Mouse (Mus musculus): ENCODE results near the gene Vmn2r93. TPM values are rescaled to one million over a fixed set of nuclear protein-coding genes. Genes with fewer than 3 reads are reported as not detected.

Vmn2r93 gene
- polyA plus RNA-seq (2012; rRNA removed) (not detected in 2 replicates), polyA plus RNA-seq (2014; fragmentation: Nextera tagmentation; extraction: Ambion mirVana) (not detected in 2 replicates)

- Histone ChIP-seq H3K27me3 (ENCODE audit: control insufficient read depth, insufficient read depth, low read length) (no peaks in the 10 kb centered on the region), H3K4me3 (ENCODE audit: insufficient read depth in 1 of 2, low read depth in 2 of 2, low read length in 2 of 2) (no peak within 1 kb of the TSS), H3K4me1 (replicated peaks; ENCODE audit: control insufficient read depth in 2 of 2, insufficient read depth in 2 of 2, low read length in 1 of 2) (no peaks in the 10 kb centered on the region), H3K9me3 (ENCODE audit: control insufficient read depth, low read length) (0 out of 2 replicates have a peak, but pooled peaks cover 2% of the 10 kb centered on the region), H3K27ac (no peak within 1 kb of the TSS), H3K36me3 (replicated peaks; ENCODE audit: control insufficient read depth, insufficient read depth, low read depth) (no peaks in the 10 kb centered on the region), H3K4me2 (ENCODE audit: low read depth) (no peak within 1 kb of the TSS), H3K9ac (replicated peaks) (no peak within 1 kb of the TSS)
- DNase-seq (ENCODE audit: low read depth in 3 of 3, low spot score in 3 of 3) (no peak), ATAC-seq (ENCODE audit: insufficient read depth) (no peak)
- WGBS (ENCODE audit: insufficient replicate concordance), result 24% methylated on average over 1 of the region's 1 CpGs
- TF ChIP-seq CTCF (IDR thresholded peaks at IDR 0.05; ENCODE audit: low read depth), result no peak
- no peak for TF ChIP-seq EP300 (IDR thresholded peaks at IDR 0.05; ENCODE audit: low read depth)
Observed at GRCm38 (mm10) chr17:18297799-18298198, at the start of gene Vmn2r93. Gene Vmn2r93 (plus strand): TSS chr17:18298099.

GRCm38 (mm10) chr17:18277656-18278055 is 20.2 kb upstream of the Vmn2r93 start, which contains the start of gene Vmn2r94:
Gene Vmn2r94 (minus strand): TSS chr17:18277756.
- H3K27me3 ChIP-seq (ENCODE audit: control insufficient read depth, insufficient read depth, low read length), result no peaks in the 10 kb centered on the region
- no peak within 1 kb of the TSS for H3K9ac ChIP-seq (replicated peaks)
- ATAC-seq (ENCODE audit: insufficient read depth) (no peak), DNase-seq (ENCODE audit: low read depth in 3 of 3, low spot score in 3 of 3) (no peak)
- no peaks in the 10 kb centered on the region for H3K4me1 ChIP-seq (replicated peaks; ENCODE audit: control insufficient read depth in 2 of 2, insufficient read depth in 2 of 2, low read length in 1 of 2)
- no peak within 1 kb of the TSS for H3K4me3 ChIP-seq (ENCODE audit: insufficient read depth in 1 of 2, low read depth in 2 of 2, low read length in 2 of 2)
- TF ChIP-seq EP300 (IDR thresholded peaks at IDR 0.05; ENCODE audit: low read depth), result no peak
- TF ChIP-seq CTCF (IDR thresholded peaks at IDR 0.05; ENCODE audit: low read depth), result no peak
- H3K4me2 ChIP-seq (ENCODE audit: low read depth), result no peak within 1 kb of the TSS
- WGBS (ENCODE audit: insufficient replicate concordance), result 33% methylated on average over 2 of the region's 2 CpGs
- no peaks in the 10 kb centered on the region for H3K9me3 ChIP-seq (ENCODE audit: control insufficient read depth, low read length)
- H3K36me3 ChIP-seq (replicated peaks; ENCODE audit: control insufficient read depth, insufficient read depth, low read depth), result no peaks in the 10 kb centered on the region
- no peak within 1 kb of the TSS for H3K27ac ChIP-seq

GRCm38 (mm10) chr17:18323031-18323430 is 25.1 kb downstream of the Vmn2r93 start:
- H3K9ac ChIP-seq (replicated peaks), result no peak overlapping the region
- H3K27me3 ChIP-seq (ENCODE audit: control insufficient read depth, insufficient read depth, low read length), result no peaks in the 10 kb centered on the region
- no peak for DNase-seq (ENCODE audit: low read depth in 3 of 3, low spot score in 3 of 3)
- no peak overlapping the region for H3K27ac ChIP-seq
- WGBS (ENCODE audit: insufficient replicate concordance), result 75% methylated on average over 2 of the region's 2 CpGs
- H3K4me1 ChIP-seq (replicated peaks; ENCODE audit: control insufficient read depth in 2 of 2, insufficient read depth in 2 of 2, low read length in 1 of 2), result no peaks in the 10 kb centered on the region
- ATAC-seq (ENCODE audit: insufficient read depth), result no peak
- no peak overlapping the region for H3K4me3 ChIP-seq (ENCODE audit: insufficient read depth in 1 of 2, low read depth in 2 of 2, low read length in 2 of 2)
- no peaks in the 10 kb centered on the region for H3K36me3 ChIP-seq (replicated peaks; ENCODE audit: control insufficient read depth, insufficient read depth, low read depth)
- TF ChIP-seq EP300 (IDR thresholded peaks at IDR 0.05; ENCODE audit: low read depth) (no peak), CTCF (IDR thresholded peaks at IDR 0.05; ENCODE audit: low read depth) (no peak)
- H3K9me3 ChIP-seq (ENCODE audit: control insufficient read depth, low read length), result no peaks in the 10 kb centered on the region
- H3K4me2 ChIP-seq (ENCODE audit: low read depth), result no peak overlapping the region

- TF ChIP-seq EP300 (IDR thresholded peaks at IDR 0.05; ENCODE audit: low read depth) (no peak), CTCF (IDR thresholded peaks at IDR 0.05; ENCODE audit: low read depth) (no peak)
- no peaks in the 10 kb centered on the region for H3K9me3 ChIP-seq (ENCODE audit: control insufficient read depth, low read length)
- DNase-seq (ENCODE audit: low read depth in 3 of 3, low spot score in 3 of 3) (no peak), ATAC-seq (ENCODE audit: insufficient read depth) (no peak)
- no peak overlapping the region for H3K27ac ChIP-seq
- H3K36me3 ChIP-seq (replicated peaks; ENCODE audit: control insufficient read depth, insufficient read depth, low read depth), result no peaks in the 10 kb centered on the region
- 48% methylated on average over 1 of the region's 1 CpGs for WGBS (ENCODE audit: insufficient replicate concordance)
- H3K27me3 ChIP-seq (ENCODE audit: control insufficient read depth, insufficient read depth, low read length), result no peaks in the 10 kb centered on the region
- no peak overlapping the region for H3K4me2 ChIP-seq (ENCODE audit: low read depth)
- H3K4me1 ChIP-seq (replicated peaks; ENCODE audit: control insufficient read depth in 2 of 2, insufficient read depth in 2 of 2, low read length in 1 of 2), result no peaks in the 10 kb centered on the region
- no peak overlapping the region for H3K4me3 ChIP-seq (ENCODE audit: insufficient read depth in 1 of 2, low read depth in 2 of 2, low read length in 2 of 2)
- H3K9ac ChIP-seq (replicated peaks), result no peak overlapping the region
Observed at GRCm38 (mm10) chr17:18360007-18360406, 62.1 kb downstream of the Vmn2r93 start.

GRCm38 (mm10) chr17:18360602-18361001 is 62.7 kb downstream of the Vmn2r93 start:
- no peak for TF ChIP-seq CTCF (IDR thresholded peaks at IDR 0.05; ENCODE audit: low read depth)
- no peak for TF ChIP-seq EP300 (IDR thresholded peaks at IDR 0.05; ENCODE audit: low read depth)
- H3K9me3 ChIP-seq (ENCODE audit: control insufficient read depth, low read length), result no peaks in the 10 kb centered on the region
- no peak overlapping the region for H3K4me2 ChIP-seq (ENCODE audit: low read depth)
- DNase-seq (ENCODE audit: low read depth in 3 of 3, low spot score in 3 of 3) (no peak), ATAC-seq (ENCODE audit: insufficient read depth) (no peak)
- no peaks in the 10 kb centered on the region for H3K36me3 ChIP-seq (replicated peaks; ENCODE audit: control insufficient read depth, insufficient read depth, low read depth)
- H3K9ac ChIP-seq (replicated peaks), result no peak overlapping the region
- no peak overlapping the region for H3K4me3 ChIP-seq (ENCODE audit: insufficient read depth in 1 of 2, low read depth in 2 of 2, low read length in 2 of 2)
- WGBS (ENCODE audit: insufficient replicate concordance), result 20% methylated on average over 3 of the region's 3 CpGs
- H3K4me1 ChIP-seq (replicated peaks; ENCODE audit: control insufficient read depth in 2 of 2, insufficient read depth in 2 of 2, low read length in 1 of 2), result no peaks in the 10 kb centered on the region
- H3K27me3 ChIP-seq (ENCODE audit: control insufficient read depth, insufficient read depth, low read length), result no peaks in the 10 kb centered on the region
- no peak overlapping the region for H3K27ac ChIP-seq

Other genes starting within 250 kb of the Vmn2r93 start
- gene Vmn2r124, start 248.7 kb upstream of the Vmn2r93 start, polyA plus RNA-seq (2012; rRNA removed), result not detected in 2 replicates
- gene Vmn2r124, start 248.7 kb upstream of the Vmn2r93 start, polyA plus RNA-seq (2014; fragmentation: Nextera tagmentation; extraction: Ambion mirVana), result not detected in 2 replicates
- gene Vmn2r91, start 213.1 kb upstream of the Vmn2r93 start, polyA plus RNA-seq (2012; rRNA removed), result not detected in 2 replicates
- not detected in 2 replicates for gene Vmn2r91, start 213.1 kb upstream of the Vmn2r93 start, polyA plus RNA-seq (2014; fragmentation: Nextera tagmentation; extraction: Ambion mirVana)
- not detected in 2 replicates for gene Vmn2r92, start 146.2 kb upstream of the Vmn2r93 start, polyA plus RNA-seq (2012; rRNA removed)
- not detected in 2 replicates for gene Vmn2r92, start 146.2 kb upstream of the Vmn2r93 start, polyA plus RNA-seq (2014; fragmentation: Nextera tagmentation; extraction: Ambion mirVana)
- not detected in 2 replicates for gene Vmn2r94, start 20.3 kb upstream of the Vmn2r93 start, polyA plus RNA-seq (2012; rRNA removed)
- not detected in 2 replicates for gene Vmn2r94, start 20.3 kb upstream of the Vmn2r93 start, polyA plus RNA-seq (2014; fragmentation: Nextera tagmentation; extraction: Ambion mirVana)
- not detected in 2 replicates for gene Vmn2r95, start 126.0 kb downstream of the Vmn2r93 start, polyA plus RNA-seq (2012; rRNA removed)
- gene Vmn2r95, start 126.0 kb downstream of the Vmn2r93 start, polyA plus RNA-seq (2014; fragmentation: Nextera tagmentation; extraction: Ambion mirVana), result not detected in 2 replicates

All from liver, embryonic 14.5 days (tissue).